Mouse (Mus musculus) kidney, adult 2 months (tissue): ENCODE measurements at regions not wholly inside any gene's neighbourhood (a gene's known extent, or its start where the extent isn't known, plus 50 kb on each side); places are given as distances from the start of the nearest gene placed in this dataset.

Experiments used
- DNase-seq: peaks from one replicate; pipeline ENCODE4 v3.0.0; 2021
- H3K27ac ChIP-seq: fragments of 200-500 bp; 2 replicates; pipeline ENCODE4 v1.5.1; 2012; ENCODE audit warnings: low read depth, low read length, control low read depth, inconsistent platforms; ENCODE audit not compliant: insufficient read depth
- H3K27me3 ChIP-seq: fragments of 200-500 bp; replicated peaks from 2 replicates; pipeline ENCODE4 v1.6.1; 2012; ENCODE audit warnings: mild to moderate bottlenecking, moderate library complexity, low read length, inconsistent platforms; ENCODE audit not compliant: control insufficient read depth, insufficient read depth
- H3K36me3 ChIP-seq: fragments of 200-500 bp; 2 replicates; pipeline ENCODE4 v1.6.1; 2012; ENCODE audit warnings: mild to moderate bottlenecking, moderate library complexity, low read length, inconsistent platforms; ENCODE audit not compliant: control insufficient read depth, insufficient read depth
- H3K4me1 ChIP-seq: fragments of 200-500 bp; 2 replicates; pipeline ENCODE4 v1.6.1; 2011; ENCODE audit warnings: low read length; ENCODE audit not compliant: control insufficient read depth, insufficient read depth
- H3K4me3 ChIP-seq: fragments of 200-500 bp; 2 replicates; pipeline ENCODE4 v1.5.1; 2011; ENCODE audit warnings: mild to moderate bottlenecking, low read depth, low read length, control low read depth; ENCODE audit not compliant: insufficient read depth
- CTCF ChIP-seq: fragments of 200-500 bp; conservative IDR thresholded peaks from 2 replicates; pipeline ENCODE4 v1.5.1; 2011; ENCODE audit warnings: low read depth, mild to moderate bottlenecking, control low read depth, low read length, moderate library complexity, mixed read lengths; ENCODE audit not compliant: insufficient read depth, insufficient read length
- POLR2A ChIP-seq: fragments of 200-500 bp; IDR thresholded peaks from one replicate; pipeline ENCODE4 v1.6.1; 2011; ENCODE audit warnings: low read depth, low read length, control low read depth
- WGBS: fragments of 180-500 bp; shearing (Covaris S2); methylation state at CpG from one replicate; pipeline ENCODE4 v1.1.7; 2018; 5-methylcytosine and 5-hydroxymethylcytosine counted together

DNA sequence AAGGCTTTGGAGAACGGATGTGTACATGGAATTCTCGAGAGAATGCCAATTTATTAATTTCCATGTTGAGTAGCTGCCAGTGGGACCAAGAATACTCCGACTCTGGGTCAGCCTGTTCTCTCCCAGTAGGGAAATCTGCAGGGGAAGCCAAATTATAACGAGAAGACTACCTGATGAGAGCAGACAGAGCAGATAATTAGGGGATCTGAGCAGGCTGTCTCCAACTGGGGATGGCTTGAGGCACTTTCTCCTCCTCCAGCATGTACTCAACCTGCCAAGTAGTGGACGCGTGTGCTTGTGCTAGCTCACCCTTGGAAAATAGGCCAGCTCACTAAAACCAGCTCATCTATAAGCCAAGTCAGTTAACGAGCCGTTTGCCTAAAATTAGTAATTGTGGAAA, 80.5 kb upstream of the Eif4g2 start:
- no peak for TF ChIP-seq CTCF
- no peak for TF ChIP-seq POLR2A
- Histone ChIP-seq H3K4me3 (no peak overlapping the region), H3K4me1 (no peaks in the 10 kb centered on the region), H3K27ac (no peak overlapping the region), H3K27me3 (no peaks in the 10 kb centered on the region), H3K36me3 (no peaks in the 10 kb centered on the region)
- 79% methylated on average over 8 of the region's 8 CpGs for WGBS
- DNase-seq, result no peak

DNA sequence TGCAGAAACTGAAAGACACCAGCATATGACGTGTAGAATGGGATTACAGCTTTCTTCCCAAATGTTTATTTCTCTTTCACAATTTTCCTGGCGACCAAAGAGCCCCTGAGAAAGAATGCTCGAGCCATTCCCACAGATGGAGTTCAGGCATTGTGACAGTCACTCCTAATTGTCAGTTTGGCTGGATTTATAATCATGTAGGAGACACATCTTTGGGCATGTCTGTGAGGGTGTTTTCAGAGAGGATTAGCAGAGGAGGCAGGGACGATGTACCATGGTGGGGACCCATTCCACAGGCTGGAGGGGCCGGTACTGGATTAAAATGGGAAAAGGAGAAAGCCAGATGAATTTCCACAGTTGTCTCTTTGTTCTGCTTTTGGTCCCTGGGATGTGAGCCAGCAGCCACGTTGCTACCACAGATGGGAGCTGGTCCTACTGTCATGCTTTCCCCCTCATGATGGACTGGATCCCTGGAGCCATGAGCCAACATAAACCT, 76.0 kb upstream of the Eif4g2 start:
- H3K27ac ChIP-seq, result no peak overlapping the region
- DNase-seq, result no peak
- 78% methylated on average over 6 of the region's 6 CpGs for WGBS
- H3K4me3 ChIP-seq, result no peak overlapping the region
- no peaks in the 10 kb centered on the region; the same call in 1 of the 2 replicates for H3K4me1 ChIP-seq
- no peaks in the 10 kb centered on the region for H3K36me3 ChIP-seq
- H3K27me3 ChIP-seq, result no peaks in the 10 kb centered on the region
- no peak for TF ChIP-seq CTCF
- no peak for TF ChIP-seq POLR2A

GRCm38 (mm10) chr7:111157754-111158325, 75.0 kb upstream of the Eif4g2 start:
- 65% methylated on average over 9 of the region's 9 CpGs for WGBS

DNA sequence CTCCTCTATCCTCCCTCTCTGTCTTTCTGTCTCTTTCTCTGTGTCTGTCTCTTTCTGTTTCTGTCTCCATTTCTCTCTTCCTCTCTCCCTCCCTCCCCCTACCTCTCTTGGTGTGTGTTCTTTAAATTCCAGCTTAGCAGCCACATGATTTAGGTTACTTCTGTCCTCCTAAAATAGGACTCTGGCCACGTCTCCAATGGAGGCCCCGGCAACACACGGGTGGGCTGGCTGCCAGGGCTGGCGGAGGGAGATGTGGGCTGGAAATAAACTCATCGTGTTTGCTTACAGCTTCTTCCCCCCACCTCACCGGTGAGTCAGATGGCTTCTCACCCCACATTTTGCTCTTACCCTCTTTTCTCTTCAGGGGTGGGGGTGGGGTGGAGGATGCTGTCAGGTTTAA, 74.5 kb upstream of the Eif4g2 start:
- no peaks in the 10 kb centered on the region for H3K27me3 ChIP-seq
- no peak overlapping the region for H3K27ac ChIP-seq
- DNase-seq, result peak; percentile 20
- H3K36me3 ChIP-seq, result no peaks in the 10 kb centered on the region
- WGBS, result 11% methylated on average over 6 of the region's 6 CpGs
- TF ChIP-seq CTCF, result no peak
- H3K4me3 ChIP-seq, result no peak overlapping the region
- no peaks in the 10 kb centered on the region; the same call in 1 of the 2 replicates for H3K4me1 ChIP-seq

More at GRCm38 (mm10) chr7:111157754-111158325, 75.0 kb upstream of the Eif4g2 start:
- no peak for DNase-seq
- H3K4me1 ChIP-seq, result no peaks in the 10 kb centered on the region; the same call in 1 of the 2 replicates
- no peaks in the 10 kb centered on the region for H3K27me3 ChIP-seq
- H3K27ac ChIP-seq, result no peak overlapping the region
- TF ChIP-seq POLR2A, result no peak
- no peak for TF ChIP-seq CTCF
- H3K4me3 ChIP-seq, result no peak overlapping the region
- H3K36me3 ChIP-seq, result no peaks in the 10 kb centered on the region

GRCm38 (mm10) chr7:111156472-111157231, 73.8 kb upstream of the Eif4g2 start:
- H3K27ac ChIP-seq, result no peak overlapping the region
- no peak for TF ChIP-seq CTCF
- TF ChIP-seq POLR2A, result no peak
- no peaks in the 10 kb centered on the region for H3K27me3 ChIP-seq
- H3K36me3 ChIP-seq, result no peaks in the 10 kb centered on the region
- H3K4me3 ChIP-seq, result no peak overlapping the region
- no peaks in the 10 kb centered on the region; the same call in 1 of the 2 replicates for H3K4me1 ChIP-seq
- DNase-seq, result peak; percentile 47
- WGBS, result 52% methylated on average over 8 of the region's 8 CpGs

DNA sequence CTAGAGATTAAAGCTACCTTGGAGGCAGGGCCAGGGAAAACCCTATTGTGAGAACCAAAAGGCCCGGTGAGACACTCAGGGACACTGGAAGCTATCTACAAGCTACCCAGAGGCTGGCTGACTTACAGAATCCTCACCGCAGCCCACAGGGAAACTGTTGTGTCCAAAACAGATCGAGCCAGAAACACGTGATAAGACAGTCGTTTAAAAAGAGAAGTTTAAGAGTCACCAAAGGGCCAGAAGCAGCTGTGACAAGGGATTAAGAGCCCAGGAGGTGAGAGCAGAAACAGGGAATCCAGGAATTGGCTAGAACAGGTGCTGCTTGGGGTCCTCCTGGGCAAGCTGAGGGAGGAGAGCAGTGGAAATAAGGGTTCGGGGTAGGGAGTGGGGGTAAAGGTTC, 73.2 kb upstream of the Eif4g2 start:
- H3K4me1 ChIP-seq, result no peaks in the 10 kb centered on the region; the same call in 1 of the 2 replicates
- H3K36me3 ChIP-seq, result no peaks in the 10 kb centered on the region
- WGBS, result 77% methylated on average over 6 of the region's 6 CpGs
- H3K27me3 ChIP-seq, result no peaks in the 10 kb centered on the region
- H3K27ac ChIP-seq, result no peak overlapping the region
- no peak overlapping the region for H3K4me3 ChIP-seq
- TF ChIP-seq CTCF (no peak), POLR2A (no peak)
- DNase-seq, result no peak

DNA sequence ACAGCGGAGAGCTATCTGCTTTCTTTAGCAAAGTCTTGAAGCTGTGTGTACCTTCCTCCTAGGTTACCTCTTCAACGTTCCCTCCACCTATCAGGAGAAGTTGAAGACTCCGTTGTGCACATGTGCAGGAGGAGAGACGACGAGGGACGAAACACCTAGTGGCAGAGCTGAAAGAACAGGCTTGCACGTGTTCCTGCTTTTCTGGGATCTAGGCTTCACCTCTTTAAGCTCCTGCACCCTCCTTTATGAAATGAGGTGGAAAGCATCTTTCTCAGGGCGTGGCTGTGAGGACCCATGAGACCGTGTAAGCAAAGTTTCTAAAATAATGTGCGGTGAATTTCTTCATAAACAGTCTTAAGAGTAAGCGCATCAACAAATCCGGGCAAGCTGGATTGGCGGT, 71.4 kb upstream of the Eif4g2 start:
- DNase-seq, result no peak
- Histone ChIP-seq H3K27me3 (no peaks in the 10 kb centered on the region), H3K4me1 (no peaks in the 10 kb centered on the region; the same call in 1 of the 2 replicates), H3K27ac (no peak overlapping the region), H3K36me3 (no peaks in the 10 kb centered on the region), H3K4me3 (no peak overlapping the region)
- 89% methylated on average over 13 of the region's 13 CpGs for WGBS
- no peak for TF ChIP-seq CTCF
- TF ChIP-seq POLR2A, result no peak
